Mouse (Mus musculus): ENCODE results near the gene Flnc.
"Not testable (repeated sequence)": the region's sequence is repeated elsewhere in the genome, so short reads cannot be mapped to it uniquely, and the experiment has no call there.

The Flnc gene

GRCm38 (mm10) chr6:29433038-29433803 is at the start of gene Flnc:
TSS of gene Flnc (plus strand) at chr6:29433256.
- DNase-seq: no peak

DNA sequence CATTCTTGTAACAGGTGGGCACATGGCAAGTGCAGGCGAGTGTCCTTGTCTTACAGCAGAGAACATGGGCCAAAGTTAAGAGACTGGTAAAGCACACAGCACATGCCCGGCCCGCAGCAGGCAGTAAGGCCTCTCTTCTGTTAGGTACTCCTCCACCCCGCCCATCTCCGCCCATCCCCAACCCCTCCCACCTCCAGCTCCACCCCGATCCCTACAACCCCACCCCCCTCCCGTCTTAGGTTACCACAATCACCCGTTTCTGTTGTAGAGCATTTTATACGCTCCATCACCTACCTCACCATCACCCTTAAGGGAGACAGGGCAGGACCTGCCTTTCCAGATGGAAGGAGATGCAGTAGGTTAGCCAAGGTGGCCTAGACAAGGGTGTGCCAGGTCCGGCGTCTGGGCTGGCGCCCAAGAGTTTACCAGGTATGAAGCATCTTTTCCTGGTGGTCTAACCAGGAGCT is 45.0 kb upstream of the Flnc start, which contains the start of gene Opn1sw:
Opn1sw (minus strand) TSS at position 417 of the 467 bp plus-strand sequence.
- no peak for DNase-seq

- DNase-seq: peak; percentile 84
These were observed 44.4 kb upstream of the Flnc start for GRCm38 (mm10) chr6:29388606-29389080.

GRCm38 (mm10) chr6:29389425-29389824 is 43.6 kb upstream of the Flnc start:
- DNase-seq: no peak

DNA sequence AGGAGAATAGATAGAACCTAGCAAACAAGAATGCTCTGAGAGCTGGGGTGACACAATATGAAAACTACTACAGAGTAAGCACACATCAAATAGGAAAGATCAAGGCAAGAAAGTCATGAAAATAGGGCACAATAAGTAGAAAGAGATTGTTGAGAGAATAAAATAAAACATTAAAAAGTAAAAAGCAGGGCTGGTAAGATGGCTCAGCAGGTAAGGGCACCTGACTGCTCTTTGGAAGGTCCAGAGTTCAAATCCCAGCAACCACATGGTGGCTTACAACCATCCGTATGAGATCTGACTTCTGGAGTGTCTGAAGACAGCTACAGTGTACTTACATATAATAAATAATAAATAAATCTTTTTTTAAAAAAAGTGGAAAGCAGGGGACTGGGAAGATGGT is 42.6 kb upstream of the Flnc start:
- not testable (repeated sequence) for DNase-seq

DNA sequence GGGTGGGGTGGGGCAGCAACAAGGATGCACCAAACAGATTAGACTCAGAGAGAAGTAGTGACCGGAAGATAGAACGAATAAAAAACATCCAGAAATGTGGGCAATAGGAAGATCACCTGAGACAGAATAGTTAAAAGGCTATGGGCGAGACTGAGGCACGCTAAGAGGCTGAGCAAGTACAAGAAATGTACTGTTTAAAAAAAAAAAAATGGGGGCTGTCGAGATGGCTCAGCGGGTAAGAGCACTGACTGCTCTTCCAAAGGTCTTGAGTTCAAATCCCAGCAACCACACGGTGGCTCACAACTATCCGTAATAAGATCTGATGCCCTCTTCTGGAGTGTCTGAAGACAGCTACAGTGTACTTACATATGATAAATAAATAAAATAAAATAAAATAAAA is 41.8 kb upstream of the Flnc start:
- not testable (repeated sequence) for DNase-seq

DNA sequence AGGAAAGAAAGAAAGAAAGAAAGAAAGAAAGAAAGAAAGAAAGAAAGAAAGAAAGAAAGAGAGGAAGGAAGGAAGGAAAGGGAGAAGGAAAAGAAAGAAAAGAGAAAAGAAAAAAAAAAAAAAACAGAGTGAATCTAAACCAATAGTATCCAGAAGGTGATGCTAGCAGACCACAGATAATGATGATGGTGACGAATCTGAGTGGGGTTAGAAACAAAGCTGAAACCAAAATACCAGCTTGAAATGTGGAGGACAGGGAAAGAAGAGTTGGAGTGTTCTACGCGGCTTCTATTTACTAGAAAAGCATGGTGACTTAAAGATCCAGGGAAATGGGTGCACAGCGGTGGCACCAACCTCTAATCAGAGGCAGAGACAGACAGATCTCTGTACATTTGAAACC is 41.3 kb upstream of the Flnc start:
- DNase-seq: no peak

DNA sequence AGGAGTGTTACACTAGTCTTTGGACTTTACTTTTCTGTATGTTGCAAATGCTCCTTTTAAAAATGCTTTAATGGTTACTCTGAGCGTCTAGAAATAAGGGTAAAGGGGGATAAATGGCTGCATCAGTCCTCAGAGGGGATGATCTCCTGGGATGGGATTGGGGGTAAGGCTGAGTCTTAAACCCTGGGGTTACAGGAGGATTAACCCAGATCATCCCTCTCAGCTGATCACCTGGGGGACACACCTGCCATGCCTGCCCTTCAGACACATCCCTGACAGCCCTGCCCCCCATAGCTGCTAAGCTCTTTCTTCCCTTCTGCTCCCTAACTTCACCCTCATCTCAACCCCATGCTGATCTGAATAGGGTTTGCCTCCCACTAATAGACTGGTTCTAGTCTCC is 38.8 kb upstream of the Flnc start:
- no peak for DNase-seq

GRCm38 (mm10) chr6:29395910-29396713 is 36.9 kb upstream of the Flnc start, which contains the start of gene Ccdc136:
TSS of gene Ccdc136 (plus strand) at chr6:29396309.
- DNase-seq: peak; percentile 92

DNA sequence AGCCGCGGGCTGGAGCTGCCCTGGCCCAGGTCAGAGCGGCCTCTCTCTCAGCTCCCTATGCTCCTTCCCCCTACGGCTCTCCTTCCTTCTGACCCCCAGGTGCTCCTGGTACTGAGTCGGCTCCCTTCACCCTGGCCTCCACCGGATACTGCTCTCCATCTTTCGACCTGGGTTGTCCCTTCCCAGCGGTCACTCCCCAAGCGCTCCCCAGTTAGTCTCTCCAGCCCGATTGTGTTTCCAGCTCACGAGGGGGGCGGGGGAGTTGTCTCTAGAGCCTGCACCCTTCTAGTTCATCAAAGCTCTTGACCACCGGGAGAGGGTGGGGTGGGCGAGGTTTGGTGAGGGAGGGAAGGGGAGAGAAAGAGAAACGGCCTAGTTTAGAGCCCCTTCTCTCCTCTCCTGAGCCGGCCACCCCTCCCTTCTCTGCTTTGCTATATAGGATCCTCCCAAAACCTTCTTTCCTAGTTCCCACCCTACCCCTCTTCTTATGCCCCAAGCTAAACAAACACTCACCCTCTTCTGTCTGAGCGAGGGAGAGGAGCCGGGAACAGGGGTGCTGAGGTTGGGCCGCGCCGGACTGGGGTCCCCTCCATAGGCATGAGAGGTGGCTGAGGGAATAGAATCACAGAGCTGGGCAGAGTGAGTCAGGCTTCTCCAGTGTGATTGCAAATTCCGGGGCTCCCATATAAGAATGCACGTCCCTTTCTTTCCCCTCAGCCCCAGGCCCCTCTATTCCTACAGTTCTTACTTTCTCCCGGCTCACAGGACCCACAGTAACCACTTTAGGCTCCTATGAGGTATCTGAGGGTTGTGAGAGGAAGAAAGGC is 36.1 kb upstream of the Flnc start:
- DNase-seq: no peak

- peak; percentile 83 for DNase-seq
These were observed 35.5 kb upstream of the Flnc start for GRCm38 (mm10) chr6:29397575-29397974.

DNA sequence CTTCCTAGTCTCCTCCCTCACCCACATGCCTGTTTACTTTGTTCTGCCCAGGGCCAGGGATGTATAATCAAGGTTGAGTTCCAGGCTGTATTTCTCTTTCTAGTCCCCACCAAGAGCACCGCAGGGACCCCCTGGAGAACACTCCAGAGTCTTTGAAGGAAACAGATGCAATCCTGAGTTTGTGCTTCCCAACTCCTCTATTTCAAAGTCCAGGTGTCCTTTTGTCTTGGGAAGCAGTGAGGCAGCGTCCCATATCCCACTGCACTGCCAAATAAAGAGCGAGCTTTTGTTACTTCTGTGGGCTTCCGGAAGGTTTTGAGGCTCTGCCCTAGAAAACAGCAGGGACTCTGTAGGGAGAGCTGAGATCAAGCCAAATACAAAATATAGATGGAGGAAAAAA is 33.2 kb upstream of the Flnc start:
- no peak for DNase-seq

DNA sequence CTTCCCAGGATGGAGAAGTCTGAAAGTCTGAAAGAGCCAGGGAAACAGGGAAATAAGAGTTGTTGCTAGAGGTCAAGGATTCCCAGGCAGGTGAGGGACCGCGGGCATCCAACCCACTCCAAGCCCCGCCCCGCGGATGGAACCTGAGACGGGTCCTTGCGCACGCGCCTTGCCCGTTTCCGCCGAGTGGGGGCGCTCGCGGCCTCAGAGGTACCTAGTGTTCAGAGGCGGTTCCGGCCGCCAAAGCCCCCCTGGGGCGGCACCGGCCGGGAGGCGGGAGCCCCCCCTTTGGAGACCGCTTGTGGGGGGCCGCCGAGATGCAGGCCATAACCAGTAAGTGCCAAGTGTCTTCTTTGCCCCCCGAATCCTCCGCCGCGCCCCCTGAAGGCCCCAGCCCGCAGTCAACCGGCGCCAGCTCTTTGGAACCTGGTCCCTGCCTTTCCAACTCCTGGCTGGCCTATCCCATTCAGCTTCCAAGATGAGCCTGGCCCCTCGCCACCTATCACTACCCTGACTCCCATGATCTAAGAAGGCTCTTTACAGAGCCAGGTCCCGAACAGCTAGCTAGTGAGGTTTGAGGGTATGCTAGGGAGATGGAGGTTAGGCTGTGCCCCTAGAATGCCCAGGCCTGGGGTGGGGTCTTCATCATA is 30.2 kb upstream of the Flnc start:
- peak; percentile 44 for DNase-seq

- DNase-seq: peak; percentile 32
These were observed 26.6 kb upstream of the Flnc start for GRCm38 (mm10) chr6:29406412-29406811.

DNA sequence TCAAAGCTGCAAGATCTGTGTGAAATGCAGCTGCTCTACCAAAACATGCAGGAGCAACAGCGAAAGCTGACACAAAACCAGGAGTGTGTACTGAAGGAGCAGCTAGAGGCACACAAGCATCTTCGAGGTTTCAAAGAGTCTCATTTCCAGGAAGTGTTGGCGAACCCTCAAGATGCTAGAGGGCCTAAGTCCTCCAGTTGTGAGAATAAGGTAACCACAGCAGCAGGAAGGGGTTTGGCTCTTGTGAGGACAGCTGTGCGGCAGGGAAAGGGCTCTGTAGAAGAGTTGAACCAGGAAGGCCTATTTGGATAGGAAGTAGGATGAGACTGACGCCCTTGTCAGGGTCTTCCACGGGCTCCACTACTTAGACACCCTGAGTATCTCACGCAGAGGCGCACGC is 17.6 kb upstream of the Flnc start:
- no peak for DNase-seq

GRCm38 (mm10) chr6:29420596-29420995 is 12.5 kb upstream of the Flnc start:
- no peak for DNase-seq

DNA sequence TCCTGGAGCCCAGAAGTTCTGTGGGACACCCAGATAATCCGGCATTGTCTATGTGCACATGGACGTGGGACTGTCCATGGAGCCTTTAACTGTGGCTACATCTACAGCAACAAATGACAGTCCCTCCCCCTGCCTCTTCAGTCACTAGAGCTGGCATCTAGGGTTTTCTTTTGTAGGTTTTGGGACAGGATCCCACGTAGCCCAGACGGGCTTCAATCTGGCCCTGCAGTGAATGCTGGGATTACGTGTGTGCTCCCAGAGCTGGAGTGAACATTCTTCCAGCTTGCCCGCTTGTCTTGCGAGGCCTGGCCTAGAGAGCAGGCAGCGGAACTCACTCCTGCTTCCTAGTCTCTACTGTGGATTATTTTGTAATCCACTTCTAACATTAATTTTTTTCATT is 7.9 kb upstream of the Flnc start:
- no peak for DNase-seq

DNA sequence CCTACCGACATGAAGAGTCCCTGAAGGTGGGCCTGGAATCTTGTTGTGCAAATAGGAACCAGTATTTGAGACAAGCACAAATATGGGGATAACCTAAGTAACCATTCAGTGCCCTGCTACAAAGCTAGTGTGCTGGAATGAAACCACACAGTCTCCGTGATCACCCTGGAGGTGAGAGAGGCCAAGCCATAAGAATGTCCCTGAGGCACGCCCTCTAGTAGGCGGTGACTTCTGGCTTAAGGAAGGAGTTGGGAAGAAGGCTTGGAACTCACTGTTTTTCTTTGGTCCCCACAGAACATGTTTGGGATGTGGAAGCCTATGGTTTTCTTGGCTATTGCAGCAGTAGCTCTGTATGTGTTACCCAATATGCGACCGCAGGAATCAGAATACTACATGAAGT is 6.7 kb upstream of the Flnc start:
- no peak for DNase-seq

- no peak for DNase-seq
These were observed 4.9 kb upstream of the Flnc start for GRCm38 (mm10) chr6:29428171-29428570.

DNA sequence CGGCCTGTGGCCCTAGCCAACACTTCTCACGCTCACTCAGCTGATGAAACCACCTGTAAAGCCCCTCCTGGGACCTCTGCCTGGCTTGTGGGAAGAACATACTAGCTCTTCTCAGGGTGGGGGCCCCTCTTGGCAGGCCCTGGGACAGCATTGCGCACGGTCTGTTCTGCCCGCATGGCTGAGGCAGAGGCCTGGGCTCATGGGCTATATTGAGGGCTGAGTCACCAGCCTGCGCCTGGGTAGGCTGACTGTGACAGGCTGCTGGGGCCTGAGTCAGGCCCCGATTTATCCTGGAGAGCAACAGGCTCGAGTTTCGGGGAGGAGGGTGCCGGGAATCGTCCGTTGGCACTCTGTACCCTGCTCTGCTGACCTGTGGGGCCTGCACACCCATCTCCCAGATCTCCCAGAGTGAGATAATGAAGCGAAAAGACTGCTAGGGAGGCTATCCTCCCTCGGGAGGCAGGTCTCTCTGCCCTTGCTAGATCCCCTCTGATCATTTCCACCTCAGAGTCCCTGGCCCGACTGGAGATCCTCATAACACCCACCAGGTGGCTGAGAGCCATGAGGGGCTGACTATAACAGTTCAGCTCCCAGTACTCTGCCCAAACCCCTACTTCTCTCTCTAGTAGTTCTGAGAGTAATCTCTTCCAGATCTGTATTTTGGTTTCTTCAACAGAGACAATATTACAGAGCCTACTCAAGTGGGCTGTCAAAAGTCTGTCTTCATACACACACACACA is 2.2 kb upstream of the Flnc start:
- no peak for DNase-seq

- no peak for DNase-seq
These were observed 1.6 kb upstream of the Flnc start for GRCm38 (mm10) chr6:29431473-29431872.

DNA sequence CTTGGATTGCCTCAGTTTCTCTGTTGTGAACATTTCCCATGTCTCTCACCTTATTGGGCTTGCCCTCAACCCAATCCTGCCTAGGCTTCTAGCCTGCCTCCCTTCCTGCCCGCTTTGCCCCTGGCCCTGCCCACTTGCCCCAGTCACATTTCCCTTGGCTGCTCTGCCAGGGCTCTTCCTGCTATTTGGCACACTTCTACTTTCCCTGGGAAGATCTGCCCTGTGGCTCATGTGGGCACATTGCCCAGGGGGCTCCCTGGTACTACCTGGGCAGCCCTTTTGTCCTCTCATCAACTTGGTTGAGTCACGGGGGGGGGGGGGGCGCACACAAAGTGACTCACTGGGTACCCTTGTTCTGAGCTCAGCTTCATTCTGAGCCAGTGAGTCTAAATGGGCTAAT is 900 bp upstream of the Flnc start:
- DNase-seq: no peak

Data from cerebellum, adult 11-12 months (tissue).